Mouse (Mus musculus) hindbrain, embryonic 13.5 days (tissue): ENCODE data around the gene Cdk4. TPM values are rescaled to one million over a fixed set of nuclear protein-coding genes. Genes with fewer than 3 reads are reported as not detected.
A peak's percentile ranks its signal among the peaks of the same experiment; 100 is the strongest.
"Not testable (repeated sequence)": the region's sequence is repeated elsewhere in the genome, so short reads cannot be mapped to it uniquely, and the experiment has no call there.

Experiments used
- ATAC-seq: fragments of 200-750 bp; cut with Nextera tagmentation; 2 replicates; pipeline ENCODE4 v1.8.0; 2017; ENCODE audit warnings: moderate TSS enrichment; ENCODE audit not compliant: low FRiP score
- H3K27ac ChIP-seq: fragments of 300-500 bp; sonication (generic); 2 replicates; pipeline ENCODE4 v1.5.1; 2015; ENCODE audit warnings: inconsistent platforms, mild to moderate bottlenecking, moderate library complexity
- H3K27me3 ChIP-seq: fragments of 300-500 bp; sonication (generic); 2 replicates; pipeline ENCODE4 v1.6.1; 2015; ENCODE audit warnings: mild to moderate bottlenecking, inconsistent platforms
- H3K36me3 ChIP-seq: fragments of 300-500 bp; sonication (generic); 2 replicates; pipeline ENCODE4 v1.6.1; 2015; ENCODE audit warnings: mild to moderate bottlenecking, inconsistent platforms
- H3K4me1 ChIP-seq: fragments of 300-500 bp; sonication (generic); replicated peaks from 2 replicates; pipeline ENCODE4 v1.6.1; 2015; ENCODE audit warnings: inconsistent platforms
- H3K4me2 ChIP-seq: fragments of 300-500 bp; sonication (generic); 2 replicates; pipeline ENCODE4 v1.6.1; 2015; ENCODE audit warnings: inconsistent platforms, mild to moderate bottlenecking, moderate library complexity
- H3K4me3 ChIP-seq: fragments of 300-500 bp; sonication (generic); 2 replicates; pipeline ENCODE4 v1.5.1; 2015; ENCODE audit warnings: mild to moderate bottlenecking, inconsistent platforms
- H3K9ac ChIP-seq: fragments of 300-500 bp; sonication (generic); 2 replicates; pipeline ENCODE4 v1.6.1; 2015; ENCODE audit warnings: mild to moderate bottlenecking, inconsistent platforms
- H3K9me3 ChIP-seq: fragments of 300-500 bp; sonication (generic); 2 replicates; pipeline ENCODE4 v1.6.1; 2016; ENCODE audit warnings: inconsistent platforms
- WGBS: fragments of 180-500 bp; shearing (Covaris S2); methylation state at CpG from one replicate; pipeline ENCODE4 v1.1.7; 2015; 5-methylcytosine and 5-hydroxymethylcytosine counted together
- polyA plus RNA-seq: library from polyadenylated mRNA; unstranded; fragments of >200 nt; fragmentation: Nextera tagmentation; extraction: Ambion mirVana; gene quantifications from 2 replicates; pipeline ENCODE4 v1.2.1, GENCODE M21; 2015

Cdk4 gene
- polyA plus RNA-seq, 1 experiment from 2014 or later, result 1,237 TPM

DNA sequence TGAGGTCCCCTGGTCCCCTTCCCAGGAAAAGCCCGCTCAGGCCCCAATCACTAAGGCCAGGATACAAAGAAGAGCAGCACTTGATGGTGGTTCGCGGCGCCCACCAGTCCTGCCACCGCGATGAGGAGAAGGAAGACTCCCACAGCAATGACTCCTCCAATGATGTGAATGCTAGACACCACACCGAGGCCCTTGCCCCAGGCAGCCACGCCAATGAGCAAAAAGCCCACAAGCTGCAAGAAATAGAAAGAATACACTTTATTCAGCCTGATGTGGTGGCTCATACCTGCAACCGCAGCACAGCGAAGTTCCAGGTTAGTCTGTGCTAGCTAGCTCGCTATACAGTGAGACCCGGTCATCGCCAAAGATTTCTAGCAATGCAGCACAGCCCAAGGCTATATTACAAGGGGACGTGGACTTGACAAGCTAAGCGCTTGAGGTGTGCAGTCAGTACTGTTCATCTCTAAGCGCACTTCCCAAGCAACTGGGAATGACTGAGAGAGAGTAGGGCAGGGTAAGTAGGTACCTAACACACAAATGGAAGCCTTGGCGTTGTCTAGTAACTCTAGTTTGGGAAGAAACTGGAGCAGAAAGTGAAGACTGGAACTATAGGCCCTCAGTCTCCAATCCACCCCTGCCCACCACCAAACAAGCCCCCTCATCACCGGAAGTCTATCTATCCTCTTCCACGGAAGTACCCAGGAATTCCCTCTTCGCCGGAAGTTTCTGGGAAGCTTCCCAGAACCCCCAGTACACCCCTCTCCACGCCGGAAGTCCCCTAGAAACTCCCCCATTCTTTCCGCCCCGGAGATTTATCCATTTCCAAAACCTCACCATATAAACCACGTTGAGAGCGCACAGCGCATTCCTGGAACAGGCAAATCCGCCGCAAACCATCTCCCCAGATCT lies 6.2 kb downstream of the Cdk4 start:
- Histone ChIP-seq H3K4me1 (peaks cover 49% of the 10 kb centered on the region), H3K9me3 (no peaks in the 10 kb centered on the region), H3K27ac (peak overlapping the region; percentile 92), H3K4me3 (peak overlapping the region; percentile 61), H3K36me3 (peaks cover 40% of the 10 kb centered on the region), H3K27me3 (no peaks in the 10 kb centered on the region), H3K9ac (peak overlapping the region; percentile 84), H3K4me2 (peak overlapping the region; percentile 99)
- WGBS, result 8% methylated on average over 30 of the region's 30 CpGs
- ATAC-seq, result peak; percentile 86

GRCm38 (mm10) chr10:127070190-127071121 lies 7.1 kb downstream of the Cdk4 start, which contains the start of gene Tspan31:
Tspan31 (minus strand) TSS chr10:127070264.
- WGBS, result 2% methylated on average over 36 of the region's 36 CpGs
- Histone ChIP-seq H3K4me3 (peak within 1 kb of the TSS; percentile 61), H3K4me1 (peaks cover 40% of the 10 kb centered on the region), H3K9ac (peak within 1 kb of the TSS; percentile 84), H3K27ac (peak within 1 kb of the TSS; percentile 92), H3K9me3 (no peaks in the 10 kb centered on the region), H3K27me3 (peaks cover 5% of the 10 kb centered on the region), H3K4me2 (peak within 1 kb of the TSS; percentile 99), H3K36me3 (peaks cover 32% of the 10 kb centered on the region)
- ATAC-seq, result peak; percentile 92

DNA sequence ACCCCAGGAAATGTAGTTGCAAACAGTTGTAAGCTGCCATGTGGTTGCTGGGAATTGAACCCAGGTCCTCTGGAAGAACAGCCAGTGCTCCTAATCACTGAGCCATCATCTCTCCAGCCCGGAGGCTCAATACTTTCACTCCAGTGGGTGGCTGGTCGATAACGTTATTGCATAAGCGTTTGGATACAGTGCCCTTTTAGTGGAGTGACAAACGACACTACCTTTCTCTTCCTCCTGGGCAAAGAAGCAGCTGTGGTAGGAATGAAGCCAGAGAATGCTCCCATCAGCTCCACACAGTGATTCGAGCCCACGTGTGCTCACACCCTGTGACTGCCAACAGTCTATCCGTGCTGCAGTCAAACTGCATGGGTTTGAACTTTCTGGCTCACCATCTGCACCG lies 7.9 kb downstream of the Cdk4 start:
- Histone ChIP-seq H3K36me3 (peaks cover 25% of the 10 kb centered on the region), H3K27me3 (peaks cover 10% of the 10 kb centered on the region), H3K4me2 (peak overlapping the region; percentile 99), H3K27ac (peak overlapping the region; percentile 92; the same call in 1 of the 2 replicates), H3K4me1 (peaks cover 37% of the 10 kb centered on the region), H3K4me3 (peak overlapping the region; percentile 61), H3K9me3 (no peaks in the 10 kb centered on the region), H3K9ac (peak overlapping the region; percentile 84)
- no peak for ATAC-seq
- 73% methylated on average over 9 of the region's 9 CpGs for WGBS

DNA sequence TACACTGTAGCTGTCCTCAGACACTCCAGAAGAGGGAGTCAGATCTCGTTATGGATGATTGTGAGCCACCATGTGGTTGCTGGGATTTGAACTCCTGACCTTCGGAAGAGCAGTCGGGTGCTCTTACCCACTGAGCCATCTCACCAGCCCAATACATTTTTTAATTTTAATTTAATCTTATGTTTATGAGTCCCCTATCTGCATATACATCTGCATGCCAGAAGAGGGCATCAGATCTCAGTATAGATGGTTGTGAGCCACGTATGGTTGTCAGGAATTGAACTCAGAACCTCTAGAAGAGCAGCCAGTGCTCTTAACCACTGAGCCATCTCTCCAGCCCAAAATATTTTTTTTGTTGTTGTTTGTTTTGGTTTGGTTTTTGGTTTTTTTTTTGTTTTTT lies 8.9 kb downstream of the Cdk4 start:
- H3K9me3 ChIP-seq, H3K9ac ChIP-seq, H3K4me2 ChIP-seq, H3K27ac ChIP-seq, H3K4me3 ChIP-seq, ATAC-seq: not testable (repeated sequence)
- peaks cover 36% of the 10 kb centered on the region for H3K4me1 ChIP-seq
- peaks cover 14% of the 10 kb centered on the region for H3K36me3 ChIP-seq
- H3K27me3 ChIP-seq, result peaks cover 19% of the 10 kb centered on the region
- WGBS, result 88% methylated on average over 4 of the region's 4 CpGs

DNA sequence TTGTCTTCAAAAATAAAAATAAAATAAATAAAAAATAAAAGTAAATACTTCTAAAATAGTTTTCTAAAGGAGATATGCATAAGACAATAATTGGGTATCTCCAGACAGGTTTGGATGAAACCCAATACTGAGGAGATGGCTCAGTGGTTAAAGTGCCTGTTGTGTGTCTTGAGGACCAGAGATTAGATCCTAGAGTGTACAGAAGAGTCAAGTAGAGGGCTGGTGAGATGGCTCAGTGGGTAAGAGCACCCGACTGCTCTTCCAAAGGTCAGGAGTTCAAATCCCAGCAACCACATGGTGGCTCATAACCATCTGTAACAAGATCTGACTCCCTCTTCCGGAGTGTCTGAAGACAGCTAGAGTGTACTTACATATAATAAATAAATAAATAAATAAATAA lies 9.6 kb downstream of the Cdk4 start:
- Histone ChIP-seq H3K27me3 (peaks cover 22% of the 10 kb centered on the region), H3K4me1 (peaks cover 39% of the 10 kb centered on the region)
- not testable (repeated sequence) for H3K4me2 ChIP-seq, H3K9me3 ChIP-seq, H3K27ac ChIP-seq, ATAC-seq, H3K36me3 ChIP-seq, H3K4me3 ChIP-seq, H3K9ac ChIP-seq
- 91% methylated on average over 2 of the region's 2 CpGs for WGBS

DNA sequence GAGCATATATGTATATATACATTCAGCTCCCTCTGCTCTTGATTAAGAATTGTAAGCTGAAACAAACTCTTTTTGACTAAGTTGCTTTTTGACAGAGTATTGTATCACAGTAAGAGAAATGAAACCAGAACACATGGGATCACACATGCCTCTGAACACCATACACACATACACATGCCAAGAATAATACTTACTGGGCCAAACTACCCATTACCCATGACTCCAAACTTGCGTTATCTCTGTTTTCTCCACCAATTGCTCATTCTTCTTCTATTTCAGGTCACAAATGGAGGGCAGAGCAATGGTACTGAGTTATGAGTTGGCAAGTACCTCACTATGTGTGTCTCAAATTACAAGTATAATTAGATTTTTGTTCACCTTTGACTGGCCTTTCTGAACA lies 10.6 kb downstream of the Cdk4 start:
- no peak overlapping the region for H3K27ac ChIP-seq
- no peak for ATAC-seq
- H3K9me3 ChIP-seq, result no peaks in the 10 kb centered on the region
- no peaks in the 10 kb centered on the region for H3K36me3 ChIP-seq
- H3K27me3 ChIP-seq, result peaks cover 23% of the 10 kb centered on the region
- H3K4me2 ChIP-seq, result no peak overlapping the region
- H3K4me1 ChIP-seq, result peaks cover 34% of the 10 kb centered on the region
- no peak overlapping the region for H3K4me3 ChIP-seq
- 98% methylated on average over 1 of the region's 1 CpGs for WGBS
- H3K9ac ChIP-seq, result no peak overlapping the region

GRCm38 (mm10) chr10:127075080-127075479 lies 11.7 kb downstream of the Cdk4 start, which contains the start of gene Agap2:
Agap2 (plus strand) TSS chr10:127075284.
- H3K36me3 ChIP-seq, result no peaks in the 10 kb centered on the region
- H3K27me3 ChIP-seq, result peaks cover 26% of the 10 kb centered on the region
- H3K4me2 ChIP-seq, result no peak within 1 kb of the TSS
- no peak within 1 kb of the TSS; the same call in 1 of the 2 replicates for H3K27ac ChIP-seq
- WGBS, result 74% methylated on average over 9 of the region's 9 CpGs
- H3K9me3 ChIP-seq, result no peaks in the 10 kb centered on the region
- H3K4me3 ChIP-seq, result no peak within 1 kb of the TSS
- no peak for ATAC-seq
- peak within 1 kb of the TSS; percentile 53; the same call in 1 of the 2 replicates for H3K9ac ChIP-seq
- H3K4me1 ChIP-seq, result peaks cover 33% of the 10 kb centered on the region

DNA sequence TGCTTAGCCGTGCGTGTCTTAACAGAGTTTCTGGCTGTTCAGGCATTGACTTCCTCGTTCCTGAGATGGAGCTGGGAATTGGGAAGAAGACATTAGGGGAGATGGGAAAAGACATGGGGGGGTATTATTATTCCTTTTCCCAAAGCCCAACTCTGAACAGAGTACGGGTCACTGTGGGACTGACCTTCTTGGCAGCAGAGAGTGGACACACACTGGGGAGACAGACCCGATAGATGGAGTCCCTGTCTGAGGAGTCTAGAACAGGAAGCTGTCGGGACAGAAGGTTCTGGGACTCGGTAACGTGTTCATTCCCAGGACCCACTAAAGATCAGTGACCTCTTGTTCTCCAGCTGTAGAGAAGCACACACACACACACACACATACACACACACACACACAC lies 12.3 kb downstream of the Cdk4 start:
- Histone ChIP-seq H3K4me2 (no peak overlapping the region), H3K27ac (no peak overlapping the region), H3K36me3 (no peaks in the 10 kb centered on the region), H3K4me1 (peaks cover 37% of the 10 kb centered on the region), H3K9me3 (no peaks in the 10 kb centered on the region), H3K27me3 (peaks cover 32% of the 10 kb centered on the region), H3K9ac (no peak overlapping the region), H3K4me3 (no peak overlapping the region)
- ATAC-seq, result no peak
- 75% methylated on average over 8 of the region's 8 CpGs for WGBS

DNA sequence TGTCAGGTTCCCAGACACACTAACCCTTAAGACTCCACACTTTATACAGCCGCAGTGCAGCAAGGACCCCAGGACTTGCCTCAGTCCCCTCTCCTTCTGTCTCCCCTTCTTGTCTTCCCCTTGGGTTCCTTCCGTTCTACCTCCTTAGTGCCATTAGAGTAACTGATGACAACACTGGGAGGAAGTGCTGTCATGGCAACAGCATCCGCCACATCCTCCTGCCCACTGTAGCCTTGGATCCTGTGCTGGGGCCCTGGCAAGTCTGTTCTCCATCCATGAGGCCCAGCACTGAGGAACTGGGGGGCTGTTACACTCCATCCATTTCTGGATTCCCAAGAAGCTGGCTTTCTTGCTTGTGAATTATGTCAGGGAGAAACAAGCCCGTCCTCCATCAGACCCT lies 12.7 kb downstream of the Cdk4 start:
- 44% methylated on average over 4 of the region's 4 CpGs for WGBS
- peaks cover 36% of the 10 kb centered on the region for H3K27me3 ChIP-seq
- no peaks in the 10 kb centered on the region for H3K36me3 ChIP-seq
- ATAC-seq, result no peak
- no peak overlapping the region for H3K4me3 ChIP-seq
- no peaks in the 10 kb centered on the region for H3K9me3 ChIP-seq
- no peak overlapping the region for H3K4me2 ChIP-seq
- peak overlapping the region; percentile 53; the same call in 1 of the 2 replicates for H3K9ac ChIP-seq
- no peak overlapping the region for H3K27ac ChIP-seq
- peaks cover 37% of the 10 kb centered on the region for H3K4me1 ChIP-seq

GRCm38 (mm10) chr10:127077515-127077914 lies 14.2 kb downstream of the Cdk4 start:
- Histone ChIP-seq H3K9me3 (no peaks in the 10 kb centered on the region), H3K4me3 (peak overlapping the region; percentile 84), H3K36me3 (no peaks in the 10 kb centered on the region), H3K27ac (peak overlapping the region; percentile 93), H3K27me3 (peaks cover 39% of the 10 kb centered on the region), H3K4me1 (peaks cover 47% of the 10 kb centered on the region), H3K4me2 (peak overlapping the region; percentile 90), H3K9ac (peak overlapping the region; percentile 59)
- 3% methylated on average over 10 of the region's 10 CpGs for WGBS
- ATAC-seq, result no peak

DNA sequence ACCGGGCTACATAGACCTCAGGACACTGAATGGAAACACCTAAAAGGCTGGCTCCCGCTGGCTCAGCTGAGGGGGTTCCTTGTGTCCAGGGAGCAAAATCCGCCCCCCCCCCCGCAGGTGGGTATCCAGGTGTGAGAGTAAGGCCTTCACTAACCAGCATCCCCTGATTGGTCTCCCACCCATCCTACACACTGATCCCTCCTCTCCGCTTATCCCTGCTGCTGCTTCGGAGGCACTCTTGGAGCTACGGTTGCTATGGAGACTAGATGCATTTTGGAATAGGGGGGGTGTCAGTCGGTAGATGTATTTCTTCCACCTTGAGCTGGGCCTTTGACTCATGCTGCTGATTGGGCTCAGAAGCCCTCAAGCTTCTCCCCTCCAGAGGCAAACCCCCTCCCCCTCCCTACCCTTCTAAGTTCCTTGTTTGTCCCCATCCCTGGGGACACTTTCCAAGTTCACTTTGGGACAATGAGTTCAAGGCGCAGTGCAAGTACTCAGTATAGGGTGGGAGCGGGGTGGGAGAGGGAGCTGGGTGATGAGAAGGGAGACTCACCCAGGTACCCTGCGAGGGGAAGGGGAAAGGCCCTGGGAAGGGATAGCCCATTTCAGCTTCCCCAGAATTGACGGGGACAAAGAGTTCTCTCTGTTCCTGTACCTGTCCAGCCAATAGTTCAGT lies 14.8 kb downstream of the Cdk4 start:
- Histone ChIP-seq H3K36me3 (peaks cover 4% of the 10 kb centered on the region; the same call in 1 of the 2 replicates), H3K4me1 (peaks cover 54% of the 10 kb centered on the region), H3K27ac (peak overlapping the region; percentile 93), H3K9ac (peak overlapping the region; percentile 59), H3K4me2 (peak overlapping the region; percentile 90), H3K27me3 (peaks cover 45% of the 10 kb centered on the region), H3K4me3 (peak overlapping the region; percentile 84), H3K9me3 (no peaks in the 10 kb centered on the region)
- ATAC-seq, result peak; percentile 60
- WGBS, result 4% methylated on average over 12 of the region's 12 CpGs
